Mouse (Mus musculus): ENCODE data around the gene Clpx. TPM values are rescaled to one million over a fixed set of nuclear protein-coding genes. Genes with fewer than 3 reads are reported as not detected.
A peak's percentile ranks its signal among the peaks of the same experiment; 100 is the strongest.

Gene Clpx
- total and polyA plus RNA-seq, 3 experiments, result 18.0 to 114 (median 98.8) TPM

DNA sequence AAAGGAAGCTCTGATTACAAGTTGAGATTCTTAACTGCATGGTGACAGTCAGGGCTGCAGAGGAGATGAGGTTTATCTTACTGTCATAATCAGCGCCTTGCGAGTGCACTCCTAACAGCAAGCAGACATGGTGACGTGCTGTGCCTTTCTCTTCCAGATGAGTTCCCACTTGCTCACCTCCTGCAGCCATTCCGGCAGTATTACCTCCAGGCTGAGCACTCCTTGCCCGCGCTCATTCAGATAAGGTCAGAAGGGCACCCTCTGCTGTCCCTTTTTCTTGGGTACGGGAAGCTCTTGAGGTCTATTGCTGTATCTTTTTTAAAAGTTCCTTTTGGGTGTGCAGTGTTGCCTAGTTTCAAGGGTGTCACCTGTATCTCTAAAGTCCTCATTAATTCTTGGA is 62.5 kb downstream of the Clpx start:
- no peak overlapping the region for H3K9ac ChIP-seq (ENCODE audit: low read depth, low read length)
- H3K79me2 ChIP-seq (replicated peaks; ENCODE audit: control insufficient read depth, insufficient read depth, low read length), result no peaks in the 10 kb centered on the region
- H3K4me1 ChIP-seq (ENCODE audit: control insufficient read depth, insufficient read depth, low read length), result peaks cover 2% of the 10 kb centered on the region; the same call in 1 of the 2 replicates
- H3K36me3 ChIP-seq (ENCODE audit: control insufficient read depth, insufficient read depth, low read length), result peaks cover 13% of the 10 kb centered on the region
- TF ChIP-seq EP300 (IDR thresholded peaks at IDR 0.05; ENCODE audit: insufficient read depth, low read depth, low read length), result no peak
- TF ChIP-seq CTCF (IDR thresholded peaks at IDR 0.05), result no peak
- TF ChIP-seq POLR2A (IDR thresholded peaks at IDR 0.05; ENCODE audit: insufficient read depth, low read depth, low read length), result no peak
- intact Hi-C loops (cut with DNase I), result no loop called here
- WGBS, result 86% methylated on average over 7 of the region's 7 CpGs
- no peaks in the 10 kb centered on the region for H3K27me3 ChIP-seq (ENCODE audit: control insufficient read depth, insufficient read depth, low read length)
- no peak overlapping the region for H3K27ac ChIP-seq
- DNase-seq, result no peak
- no peak overlapping the region for H3K4me3 ChIP-seq

DNA sequence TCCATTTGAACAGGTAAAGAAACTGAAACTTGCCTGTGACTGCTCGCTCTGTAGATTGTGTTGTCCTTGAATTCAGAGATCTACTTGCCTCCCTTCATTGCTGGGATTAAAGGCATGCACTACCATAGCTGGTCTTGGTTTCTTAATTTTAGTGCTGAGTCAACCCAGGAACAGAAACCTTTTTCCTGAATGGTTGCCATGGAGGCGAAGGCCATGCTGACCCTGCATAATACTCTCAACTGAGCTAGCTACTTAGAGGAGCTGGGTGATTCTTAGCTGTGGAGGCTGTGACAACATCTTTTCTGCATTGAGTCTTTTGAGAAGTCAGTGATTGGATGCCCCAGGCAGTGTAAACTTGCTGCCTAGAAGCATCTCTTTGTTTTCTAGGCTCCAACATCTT is 62.9 kb downstream of the Clpx start:
- Histone ChIP-seq H3K9ac (ENCODE audit: low read depth, low read length) (no peak overlapping the region), H3K27ac (no peak overlapping the region), H3K36me3 (ENCODE audit: control insufficient read depth, insufficient read depth, low read length) (peaks cover 13% of the 10 kb centered on the region), H3K27me3 (ENCODE audit: control insufficient read depth, insufficient read depth, low read length) (no peaks in the 10 kb centered on the region), H3K4me1 (ENCODE audit: control insufficient read depth, insufficient read depth, low read length) (peaks cover 2% of the 10 kb centered on the region; the same call in 1 of the 2 replicates), H3K79me2 (replicated peaks; ENCODE audit: control insufficient read depth, insufficient read depth, low read length) (no peaks in the 10 kb centered on the region), H3K4me3 (no peak overlapping the region)
- TF ChIP-seq EP300 (IDR thresholded peaks at IDR 0.05; ENCODE audit: insufficient read depth, low read depth, low read length), result no peak
- TF ChIP-seq POLR2A (IDR thresholded peaks at IDR 0.05; ENCODE audit: insufficient read depth, low read depth, low read length), result no peak
- TF ChIP-seq CTCF (IDR thresholded peaks at IDR 0.05), result no peak
- DNase-seq, result no peak
- 78% methylated on average over 2 of the region's 2 CpGs for WGBS
- intact Hi-C loops (cut with DNase I), result no loop called here

DNA sequence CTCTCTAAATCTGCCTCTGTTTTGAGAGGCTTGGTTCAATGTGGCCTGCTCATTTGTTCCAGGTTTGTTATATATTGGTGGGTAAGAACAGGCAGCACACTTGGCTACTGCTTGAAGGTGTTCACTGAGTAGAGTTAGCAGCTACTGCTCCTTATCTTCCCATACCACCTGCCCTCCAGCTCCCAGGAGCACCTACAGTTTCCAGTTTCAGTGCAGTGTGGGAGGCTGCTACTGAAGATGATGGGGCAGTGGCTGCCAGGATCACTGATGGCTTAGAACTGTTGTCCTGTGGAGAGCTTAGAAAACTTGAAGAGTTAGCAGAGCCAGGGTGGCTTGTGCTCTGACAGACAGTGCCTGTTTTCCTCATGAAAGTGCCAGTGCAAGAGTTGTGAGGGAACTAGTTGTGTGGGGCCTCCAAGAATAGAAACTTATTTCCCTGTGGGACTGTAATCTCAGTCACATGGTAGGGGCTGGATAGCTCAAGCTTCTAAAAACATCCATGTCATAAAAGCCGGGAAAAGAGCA is 65.0 kb downstream of the Clpx start:
- peaks cover 2% of the 10 kb centered on the region; the same call in 1 of the 2 replicates for H3K4me1 ChIP-seq (ENCODE audit: control insufficient read depth, insufficient read depth, low read length)
- intact Hi-C loops (cut with DNase I), result no loop called here
- H3K36me3 ChIP-seq (ENCODE audit: control insufficient read depth, insufficient read depth, low read length), result peaks cover 13% of the 10 kb centered on the region
- H3K27ac ChIP-seq, result peak overlapping the region; percentile 53
- DNase-seq, result no peak
- TF ChIP-seq EP300 (IDR thresholded peaks at IDR 0.05; ENCODE audit: insufficient read depth, low read depth, low read length), result no peak
- no peak for TF ChIP-seq POLR2A (IDR thresholded peaks at IDR 0.05; ENCODE audit: insufficient read depth, low read depth, low read length)
- no peak for TF ChIP-seq CTCF (IDR thresholded peaks at IDR 0.05)
- no peak overlapping the region for H3K4me3 ChIP-seq
- WGBS, result 33% methylated on average over 1 of the region's 1 CpGs
- no peaks in the 10 kb centered on the region for H3K79me2 ChIP-seq (replicated peaks; ENCODE audit: control insufficient read depth, insufficient read depth, low read length)
- no peak overlapping the region for H3K9ac ChIP-seq (ENCODE audit: low read depth, low read length)
- H3K27me3 ChIP-seq (ENCODE audit: control insufficient read depth, insufficient read depth, low read length), result no peaks in the 10 kb centered on the region

DNA sequence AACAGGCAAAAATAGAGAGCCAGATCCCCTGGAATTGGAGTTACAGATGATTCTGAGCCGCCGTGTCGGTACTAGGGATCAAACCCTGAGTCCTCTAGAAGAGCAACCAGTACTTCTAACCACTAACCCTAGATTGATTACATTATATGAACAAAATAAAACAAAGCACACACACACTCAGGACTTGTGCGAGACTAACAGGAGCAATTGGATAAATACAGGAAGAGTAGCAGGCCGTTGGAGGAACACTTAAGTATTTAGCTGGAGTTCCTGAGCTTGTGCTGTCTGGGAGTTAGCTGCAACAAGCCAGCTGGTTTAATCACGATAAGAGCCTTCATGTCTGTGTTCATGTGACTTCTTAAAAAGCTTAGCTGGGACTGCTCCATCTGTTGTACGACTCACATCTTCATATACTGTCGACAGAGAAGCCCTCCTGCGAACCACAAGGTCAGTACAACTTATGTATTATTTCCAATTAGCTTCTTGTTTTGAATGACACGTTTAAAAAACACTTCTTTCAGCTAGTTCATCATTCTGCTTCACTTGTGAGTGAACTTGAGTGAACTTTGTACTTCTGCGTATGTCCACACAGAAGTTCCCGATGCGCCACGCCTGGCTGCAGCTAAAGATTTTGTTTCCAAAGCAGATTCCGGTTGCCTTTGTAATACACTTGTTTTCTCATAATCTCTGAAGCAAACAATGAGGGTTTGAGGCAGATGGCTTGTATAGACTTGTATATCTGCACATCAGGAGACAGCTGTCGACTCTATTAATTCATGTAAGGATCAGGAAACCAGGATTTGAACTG is 66.8 kb downstream of the Clpx start, which contains the start of gene Ubap1l:
Gene Ubap1l (plus strand): TSS at position 401 of the 808 bp plus-strand sequence.
- 79% methylated on average over 16 of the region's 16 CpGs for WGBS
- no peaks in the 10 kb centered on the region for H3K79me2 ChIP-seq (replicated peaks; ENCODE audit: control insufficient read depth, insufficient read depth, low read length)
- no peak within 1 kb of the TSS for H3K9ac ChIP-seq (ENCODE audit: low read depth, low read length)
- H3K27me3 ChIP-seq (ENCODE audit: control insufficient read depth, insufficient read depth, low read length), result no peaks in the 10 kb centered on the region
- no peak for TF ChIP-seq CTCF (IDR thresholded peaks at IDR 0.05)
- TF ChIP-seq EP300 (IDR thresholded peaks at IDR 0.05; ENCODE audit: insufficient read depth, low read depth, low read length), result no peak
- TF ChIP-seq POLR2A (IDR thresholded peaks at IDR 0.05; ENCODE audit: insufficient read depth, low read depth, low read length), result no peak
- no peak within 1 kb of the TSS for H3K4me3 ChIP-seq
- H3K36me3 ChIP-seq (ENCODE audit: control insufficient read depth, insufficient read depth, low read length), result peaks cover 13% of the 10 kb centered on the region
- intact Hi-C loops (cut with DNase I), result no loop called here
- peak within 1 kb of the TSS; percentile 21; the same call in 1 of the 2 replicates for H3K27ac ChIP-seq
- peaks cover 2% of the 10 kb centered on the region; the same call in 1 of the 2 replicates for H3K4me1 ChIP-seq (ENCODE audit: control insufficient read depth, insufficient read depth, low read length)
- DNase-seq, result no peak

DNA sequence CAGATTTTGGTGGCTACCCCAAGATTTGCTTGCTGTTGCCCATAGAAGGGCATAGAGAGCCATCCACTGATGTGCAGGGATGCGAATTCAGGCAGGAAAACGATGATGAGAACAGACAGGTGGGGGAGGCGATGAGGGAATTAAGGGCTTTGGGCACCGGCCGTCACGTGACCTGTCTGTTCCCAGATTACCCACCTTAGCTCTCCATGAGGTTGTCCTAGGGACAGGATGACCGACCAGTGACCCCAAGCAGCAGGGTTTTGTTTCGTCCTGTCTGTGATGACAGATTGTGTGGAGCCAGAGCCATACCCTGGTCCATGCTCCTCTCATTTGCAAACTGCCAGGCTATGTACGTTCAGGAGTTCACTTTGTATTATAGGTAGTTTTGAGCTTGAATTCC is 69.6 kb downstream of the Clpx start:
- no peak overlapping the region for H3K9ac ChIP-seq (ENCODE audit: low read depth, low read length)
- H3K36me3 ChIP-seq (ENCODE audit: control insufficient read depth, insufficient read depth, low read length), result peaks cover 5% of the 10 kb centered on the region
- H3K4me3 ChIP-seq, result no peak overlapping the region
- TF ChIP-seq EP300 (IDR thresholded peaks at IDR 0.05; ENCODE audit: insufficient read depth, low read depth, low read length) (no peak), POLR2A (IDR thresholded peaks at IDR 0.05; ENCODE audit: insufficient read depth, low read depth, low read length) (no peak), CTCF (IDR thresholded peaks at IDR 0.05) (no peak)
- H3K4me1 ChIP-seq (ENCODE audit: control insufficient read depth, insufficient read depth, low read length), result peaks cover 2% of the 10 kb centered on the region; the same call in 1 of the 2 replicates
- 56% methylated on average over 9 of the region's 9 CpGs for WGBS
- H3K79me2 ChIP-seq (replicated peaks; ENCODE audit: control insufficient read depth, insufficient read depth, low read length), result no peaks in the 10 kb centered on the region
- no peak overlapping the region for H3K27ac ChIP-seq
- intact Hi-C loops (cut with DNase I), result no loop called here
- no peak for DNase-seq
- no peaks in the 10 kb centered on the region for H3K27me3 ChIP-seq (ENCODE audit: control insufficient read depth, insufficient read depth, low read length)

DNA sequence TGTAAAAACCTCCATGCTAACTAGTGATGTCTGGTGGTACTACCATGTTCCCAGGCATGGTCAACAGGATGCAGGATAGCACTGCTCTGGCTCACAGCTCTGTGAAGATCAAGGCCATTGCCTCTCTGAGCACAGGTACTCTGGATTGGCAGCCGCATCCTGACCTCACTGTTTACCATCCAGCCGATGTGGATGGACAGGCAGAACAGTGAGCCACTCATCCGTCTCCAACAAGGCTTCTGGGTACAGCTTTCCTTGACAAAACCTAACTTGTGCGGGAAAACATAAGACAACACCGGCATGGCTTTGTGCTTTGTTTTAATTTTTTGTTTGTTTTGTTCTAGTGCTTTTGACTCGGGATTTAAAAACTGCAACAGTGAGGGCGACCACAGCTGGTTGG is 71.7 kb downstream of the Clpx start:
- DNase-seq, result no peak

More for the DNA sequence above, 71.7 kb downstream of the Clpx start:
- WGBS, result 81% methylated on average over 7 of the region's 7 CpGs
- no peaks in the 10 kb centered on the region for H3K4me1 ChIP-seq (ENCODE audit: control insufficient read depth, insufficient read depth, low read length)
- no peaks in the 10 kb centered on the region for H3K79me2 ChIP-seq (replicated peaks; ENCODE audit: control insufficient read depth, insufficient read depth, low read length)
- H3K36me3 ChIP-seq (ENCODE audit: control insufficient read depth, insufficient read depth, low read length), result no peaks in the 10 kb centered on the region
- H3K4me3 ChIP-seq, result no peak overlapping the region
- intact Hi-C loops (cut with DNase I), result no loop called here
- H3K27me3 ChIP-seq (ENCODE audit: control insufficient read depth, insufficient read depth, low read length), result no peaks in the 10 kb centered on the region
- no peak overlapping the region for H3K9ac ChIP-seq (ENCODE audit: low read depth, low read length)
- no peak overlapping the region for H3K27ac ChIP-seq
- TF ChIP-seq POLR2A (IDR thresholded peaks at IDR 0.05; ENCODE audit: insufficient read depth, low read depth, low read length), result no peak
- no peak for TF ChIP-seq CTCF (IDR thresholded peaks at IDR 0.05)
- no peak for TF ChIP-seq EP300 (IDR thresholded peaks at IDR 0.05; ENCODE audit: insufficient read depth, low read depth, low read length)

Data from heart, adult 2 months (tissue).